Mouse (Mus musculus) embryonic facial prominence, embryonic 12.5 days (tissue): Measurements from ENCODE around the gene Gtpbp3. TPM values are rescaled to one million over a fixed set of nuclear protein-coding genes. Genes with fewer than 3 reads are reported as not detected.

Source experiments
- ATAC-seq: fragments of 200-750 bp; cut with Nextera tagmentation; 2 replicates; pipeline ENCODE4 v1.8.0; 2017; ENCODE audit not compliant: insufficient number of reproducible peaks, insufficient read depth, low FRiP score, low TSS enrichment
- H3K27ac ChIP-seq: fragments of 300-500 bp; sonication (generic); 2 replicates; pipeline ENCODE4 v1.5.1; 2016; ENCODE audit warnings: mild to moderate bottlenecking
- H3K27me3 ChIP-seq: fragments of 300-500 bp; sonication (generic); 2 replicates; pipeline ENCODE4 v1.6.1; 2016; ENCODE audit warnings: mild to moderate bottlenecking, moderate library complexity
- H3K36me3 ChIP-seq: fragments of 300-500 bp; sonication (generic); 2 replicates; pipeline ENCODE4 v1.6.1; 2016; ENCODE audit warnings: mild to moderate bottlenecking
- H3K4me1 ChIP-seq: fragments of 300-500 bp; sonication (generic); 2 replicates; pipeline ENCODE4 v1.6.1; 2016
- H3K4me2 ChIP-seq: fragments of 300-500 bp; sonication (generic); replicated peaks from 2 replicates; pipeline ENCODE4 v1.6.1; 2016; ENCODE audit warnings: mild to moderate bottlenecking, moderate library complexity
- H3K4me3 ChIP-seq: fragments of 300-500 bp; sonication (generic); 2 replicates; pipeline ENCODE4 v1.5.1; 2016; ENCODE audit warnings: mild to moderate bottlenecking
- H3K9ac ChIP-seq: fragments of 300-500 bp; sonication (generic); 2 replicates; pipeline ENCODE4 v1.6.1; 2016; ENCODE audit warnings: mild to moderate bottlenecking, moderate library complexity
- H3K9me3 ChIP-seq: fragments of 300-500 bp; sonication (generic); 2 replicates; pipeline ENCODE4 v1.6.1; 2016; ENCODE audit warnings: mild to moderate bottlenecking, moderate library complexity
- WGBS: fragments of 180-500 bp; shearing (Covaris S2); methylation state at CpG from one replicate; pipeline ENCODE4 v1.1.7; 2016; 5-methylcytosine and 5-hydroxymethylcytosine counted together
- polyA plus RNA-seq: library from polyadenylated mRNA; unstranded; fragments of >200 nt; fragmentation: Nextera tagmentation; extraction: Ambion mirVana; gene quantifications from 2 replicates; pipeline ENCODE4 v1.2.1, GENCODE M21; 2016

Gene Gtpbp3
- polyA plus RNA-seq, 1 experiment from 2014 or later, result 23.0 TPM

- H3K9ac ChIP-seq, result peak overlapping the region; percentile 82
- no peak overlapping the region for H3K27ac ChIP-seq
- peaks cover 36% of the 10 kb centered on the region for H3K36me3 ChIP-seq
- WGBS, result 6% methylated on average over 16 of the region's 16 CpGs
- peaks cover 30% of the 10 kb centered on the region for H3K4me1 ChIP-seq
- peak overlapping the region; percentile 79 for H3K4me2 ChIP-seq
- H3K27me3 ChIP-seq, result no peaks in the 10 kb centered on the region
- peak overlapping the region; percentile 93 for H3K4me3 ChIP-seq
- ATAC-seq, result no peak
- H3K9me3 ChIP-seq, result no peaks in the 10 kb centered on the region
These were observed 25.1 kb upstream of the Gtpbp3 start for GRCm38 (mm10) chr8:71462786-71463185.

GRCm38 (mm10) chr8:71463188-71464033, 24.5 kb upstream of the Gtpbp3 start, which contains the start of gene Abhd8:
Gene Abhd8, minus strand, starts transcription at chr8:71463655.
- Histone ChIP-seq H3K9me3 (no peaks in the 10 kb centered on the region), H3K27ac (peak within 1 kb of the TSS; percentile 74), H3K27me3 (no peaks in the 10 kb centered on the region), H3K36me3 (peaks cover 31% of the 10 kb centered on the region), H3K9ac (peak within 1 kb of the TSS; percentile 82), H3K4me2 (peak within 1 kb of the TSS; percentile 79), H3K4me1 (peaks cover 30% of the 10 kb centered on the region), H3K4me3 (peak within 1 kb of the TSS; percentile 93)
- ATAC-seq, result peak; percentile 86
- under 1% methylated on average over 55 of the region's 55 CpGs for WGBS

GRCm38 (mm10) chr8:71464513-71465500, 23.1 kb upstream of the Gtpbp3 start, which contains the start of gene Mrpl34:
Gene Mrpl34, plus strand, starts transcription at chr8:71464959.
- under 1% methylated on average over 59 of the region's 59 CpGs for WGBS
- peak within 1 kb of the TSS; percentile 93 for H3K4me3 ChIP-seq
- ATAC-seq, result peak; percentile 57
- no peaks in the 10 kb centered on the region for H3K27me3 ChIP-seq
- peak within 1 kb of the TSS; percentile 74 for H3K27ac ChIP-seq
- peak within 1 kb of the TSS; percentile 82 for H3K9ac ChIP-seq
- peaks cover 32% of the 10 kb centered on the region for H3K4me1 ChIP-seq
- H3K4me2 ChIP-seq, result peak within 1 kb of the TSS; percentile 79
- no peaks in the 10 kb centered on the region for H3K9me3 ChIP-seq
- H3K36me3 ChIP-seq, result peaks cover 17% of the 10 kb centered on the region

- Histone ChIP-seq H3K4me2 (peak overlapping the region; percentile 79), H3K4me3 (peak overlapping the region; percentile 93), H3K27ac (no peak overlapping the region), H3K36me3 (peaks cover 11% of the 10 kb centered on the region), H3K9me3 (no peaks in the 10 kb centered on the region), H3K9ac (peak overlapping the region; percentile 65; the same call in 1 of the 2 replicates), H3K27me3 (no peaks in the 10 kb centered on the region), H3K4me1 (peaks cover 40% of the 10 kb centered on the region)
- 83% methylated on average over 8 of the region's 8 CpGs for WGBS
- ATAC-seq, result no peak
These were observed 22.2 kb upstream of the Gtpbp3 start for GRCm38 (mm10) chr8:71465733-71466132.

GRCm38 (mm10) chr8:71466198-71466597, 21.7 kb upstream of the Gtpbp3 start:
- H3K9me3 ChIP-seq, result no peaks in the 10 kb centered on the region
- no peaks in the 10 kb centered on the region for H3K27me3 ChIP-seq
- WGBS, result 92% methylated on average over 5 of the region's 5 CpGs
- H3K4me3 ChIP-seq, result no peak overlapping the region
- peaks cover 40% of the 10 kb centered on the region for H3K4me1 ChIP-seq
- H3K36me3 ChIP-seq, result peaks cover 11% of the 10 kb centered on the region
- no peak overlapping the region for H3K9ac ChIP-seq
- H3K4me2 ChIP-seq, result peak overlapping the region; percentile 79; the same call in 1 of the 2 replicates
- no peak for ATAC-seq
- H3K27ac ChIP-seq, result no peak overlapping the region

GRCm38 (mm10) chr8:71467201-71467600, 20.7 kb upstream of the Gtpbp3 start:
- Histone ChIP-seq H3K4me2 (no peak overlapping the region), H3K9me3 (no peaks in the 10 kb centered on the region), H3K27ac (no peak overlapping the region), H3K4me3 (no peak overlapping the region), H3K9ac (no peak overlapping the region), H3K27me3 (no peaks in the 10 kb centered on the region), H3K4me1 (peaks cover 34% of the 10 kb centered on the region), H3K36me3 (peaks cover 16% of the 10 kb centered on the region)
- ATAC-seq, result no peak
- WGBS, result 91% methylated on average over 2 of the region's 2 CpGs

- Histone ChIP-seq H3K4me2 (no peak overlapping the region), H3K4me1 (peaks cover 26% of the 10 kb centered on the region), H3K36me3 (peaks cover 24% of the 10 kb centered on the region), H3K9ac (no peak overlapping the region), H3K4me3 (no peak overlapping the region), H3K9me3 (no peaks in the 10 kb centered on the region), H3K27me3 (no peaks in the 10 kb centered on the region), H3K27ac (no peak overlapping the region)
- no peak for ATAC-seq
- WGBS, result 91% methylated on average over 1 of the region's 1 CpGs
These were observed 19.9 kb upstream of the Gtpbp3 start for GRCm38 (mm10) chr8:71468001-71468400.

- Histone ChIP-seq H3K36me3 (peaks cover 33% of the 10 kb centered on the region), H3K27ac (peak within 1 kb of the TSS; percentile 67), H3K4me3 (peak within 1 kb of the TSS; percentile 90), H3K4me1 (peaks cover 23% of the 10 kb centered on the region), H3K9ac (peak within 1 kb of the TSS; percentile 85), H3K4me2 (peak within 1 kb of the TSS; percentile 88), H3K9me3 (no peaks in the 10 kb centered on the region), H3K27me3 (no peaks in the 10 kb centered on the region)
- under 1% methylated on average over 52 of the region's 52 CpGs for WGBS
- ATAC-seq, result peak; percentile 86
These were observed 19.0 kb upstream of the Gtpbp3 start, which contains the start of gene Dda1 for GRCm38 (mm10) chr8:71468916-71469315. Gene Dda1, plus strand, starts transcription at chr8:71469199.

- Histone ChIP-seq H3K4me3 (peak overlapping the region; percentile 90), H3K4me2 (peak overlapping the region; percentile 88), H3K36me3 (peaks cover 38% of the 10 kb centered on the region), H3K27ac (peak overlapping the region; percentile 67), H3K27me3 (no peaks in the 10 kb centered on the region), H3K4me1 (peaks cover 18% of the 10 kb centered on the region), H3K9ac (peak overlapping the region; percentile 85), H3K9me3 (no peaks in the 10 kb centered on the region)
- under 1% methylated on average over 24 of the region's 24 CpGs for WGBS
- peak; percentile 6; the same call in 1 of the 2 replicates for ATAC-seq
These were observed 18.5 kb upstream of the Gtpbp3 start for GRCm38 (mm10) chr8:71469411-71469810.

GRCm38 (mm10) chr8:71470146-71470912, 17.6 kb upstream of the Gtpbp3 start:
- H3K9me3 ChIP-seq, result no peaks in the 10 kb centered on the region
- ATAC-seq, result no peak
- peak overlapping the region; percentile 85 for H3K9ac ChIP-seq
- 82% methylated on average over 3 of the region's 3 CpGs for WGBS
- H3K4me3 ChIP-seq, result peak overlapping the region; percentile 90
- H3K27ac ChIP-seq, result no peak overlapping the region
- H3K4me2 ChIP-seq, result peak overlapping the region; percentile 88
- H3K4me1 ChIP-seq, result peaks cover 16% of the 10 kb centered on the region
- no peaks in the 10 kb centered on the region for H3K27me3 ChIP-seq
- peaks cover 47% of the 10 kb centered on the region for H3K36me3 ChIP-seq

- ATAC-seq, result no peak
- Histone ChIP-seq H3K27ac (no peak overlapping the region), H3K4me1 (peaks cover 15% of the 10 kb centered on the region), H3K9me3 (no peaks in the 10 kb centered on the region), H3K4me2 (no peak overlapping the region), H3K36me3 (peaks cover 51% of the 10 kb centered on the region), H3K27me3 (no peaks in the 10 kb centered on the region), H3K4me3 (0 out of 2 replicates have a peak overlapping the region, but pooled peaks have one; percentile 90), H3K9ac (no peak overlapping the region)
- 86% methylated on average over 5 of the region's 5 CpGs for WGBS
These were observed 17.0 kb upstream of the Gtpbp3 start for GRCm38 (mm10) chr8:71470913-71471255.
